Mouse (Mus musculus) CH12.LX (cell line): ENCODE results near the gene Ercc1.

Experiments used
- JUN ChIP-seq: IDR thresholded peaks from 2 replicates; pipeline ENCODE4 v1.6.1; 2011; ENCODE audit warnings: low read depth, mild to moderate bottlenecking, low read length, improper control_type of control experiment, moderate library complexity; ENCODE audit not compliant: insufficient read depth
- MAFK ChIP-seq: IDR thresholded peaks from 2 replicates; pipeline ENCODE4 v1.6.1; 2011; ENCODE audit warnings: low read length, improper control_type of control experiment; ENCODE audit not compliant: insufficient replicate concordance
- POLR2A ChIP-seq: IDR thresholded peaks from 2 replicates; pipeline ENCODE4 v1.6.1; 2011; ENCODE audit warnings: low read depth, mild to moderate bottlenecking, improper control_type of control experiment, low read length
- TCF12 ChIP-seq: IDR thresholded peaks from 2 replicates; pipeline ENCODE4 v1.6.1; 2014; ENCODE audit warnings: low read depth, mild to moderate bottlenecking, inconsistent platforms, low read length, improper control_type of control experiment
- UBTF ChIP-seq: IDR thresholded peaks from 2 replicates; pipeline ENCODE4 v1.6.1; 2012; ENCODE audit warnings: low read depth, mild to moderate bottlenecking, inconsistent platforms, low read length, improper control_type of control experiment, moderate library complexity
- ZC3H11A ChIP-seq: IDR thresholded peaks from 2 replicates; pipeline ENCODE4 v1.6.1; 2012; ENCODE audit warnings: low read depth, mild to moderate bottlenecking, inconsistent platforms, low read length, improper control_type of control experiment
- ZNF384 ChIP-seq: IDR thresholded peaks from 2 replicates; pipeline ENCODE4 v1.6.1; 2012; ENCODE audit warnings: low read depth, low read length, improper control_type of control experiment, inconsistent platforms

GRCm38 (mm10) chr7:19357381-19358375 is 13.1 kb downstream of the Ercc1 start:
- TF ChIP-seq ZC3H11A = no peak
- TF ChIP-seq POLR2A = no peak
- no peak for TF ChIP-seq JUN
- no peak for TF ChIP-seq ZNF384
- no peak for TF ChIP-seq UBTF
- no peak for TF ChIP-seq MAFK
- no peak for TF ChIP-seq TCF12
